Mouse (Mus musculus) ES-CJ7 (cell line): ENCODE data around the gene Zmynd8.

Experiments
- DNase-seq: peaks from one replicate; pipeline ENCODE4 v3.0.0; 2011; ENCODE audit warnings: low read depth, low spot score

The Zmynd8 gene

DNA sequence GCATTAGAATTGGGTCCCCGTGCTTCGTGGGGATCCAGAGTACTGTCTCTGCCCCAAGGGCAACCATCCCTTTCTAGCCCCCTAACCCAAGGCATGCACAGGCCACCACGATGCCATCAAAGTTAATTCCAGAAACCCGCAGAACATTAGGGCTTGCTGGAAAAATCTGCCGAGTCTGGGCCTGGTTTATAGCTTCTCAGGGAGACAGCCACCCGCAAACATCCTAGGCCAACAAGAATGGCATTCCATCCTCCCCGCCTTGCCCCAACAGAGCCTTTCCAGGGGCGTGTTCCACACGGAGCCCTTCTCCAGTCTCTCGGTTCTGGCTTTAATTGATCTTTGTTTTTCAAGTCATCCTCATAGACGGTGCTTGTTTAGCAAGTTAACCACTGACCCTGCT, 150.4 kb downstream of the Zmynd8 start:
- no peak for DNase-seq

DNA sequence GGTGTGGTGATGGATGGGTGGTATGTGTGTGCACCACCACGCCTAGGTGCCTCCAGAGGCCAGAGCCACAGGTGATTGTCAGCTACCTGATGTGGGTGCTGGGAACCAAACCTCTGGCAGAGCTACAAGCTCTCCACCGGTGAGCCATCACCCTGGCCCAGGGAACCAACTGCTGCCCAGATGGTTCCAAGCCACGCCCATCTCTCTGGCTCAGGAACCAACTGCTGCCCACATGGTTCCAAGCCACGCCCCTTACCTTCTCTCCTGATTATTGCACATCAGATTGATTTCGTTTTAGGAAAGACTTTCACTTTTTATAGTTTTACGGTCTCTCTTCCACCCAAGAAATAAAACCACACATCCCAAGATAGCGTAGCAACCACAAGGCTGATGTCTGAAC, 150.8 kb downstream of the Zmynd8 start:
- DNase-seq, result peak; percentile 34

DNA sequence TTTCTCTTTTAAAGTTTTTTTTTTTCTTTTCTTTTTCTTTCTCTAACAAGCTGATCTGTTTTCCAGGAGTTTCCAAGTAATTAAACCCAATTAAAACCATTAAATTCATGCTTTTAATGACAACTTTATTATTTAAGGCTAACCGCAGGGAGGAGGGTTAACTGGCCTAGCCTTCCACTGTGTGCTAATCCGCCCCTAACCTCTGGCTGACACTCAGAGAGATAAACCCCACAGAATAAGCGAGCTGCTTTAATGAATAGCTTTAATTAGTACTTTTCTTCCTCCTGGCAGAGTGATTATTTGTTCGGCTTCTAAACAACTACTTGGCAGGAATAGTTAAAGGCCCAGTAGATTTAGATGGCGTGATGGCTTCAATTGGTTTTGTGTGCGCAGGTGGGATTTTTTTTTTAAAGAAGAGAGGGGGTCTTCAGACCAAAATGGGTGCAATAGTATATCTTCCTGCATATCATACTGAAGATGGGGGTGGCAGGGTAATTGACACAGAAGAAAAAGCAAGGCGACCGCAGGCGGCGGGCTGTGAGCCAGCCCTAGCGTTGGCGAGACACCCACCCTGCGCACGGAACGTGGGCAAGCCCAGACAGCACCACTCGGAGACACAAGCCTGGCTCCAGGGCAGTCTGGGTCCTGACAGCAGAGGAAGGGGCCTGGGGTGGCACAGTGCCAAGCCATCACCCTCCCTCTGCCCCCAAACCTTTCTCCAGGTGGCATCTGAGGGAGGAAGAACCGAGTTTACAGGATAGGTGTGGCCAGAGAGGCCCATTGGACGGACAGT, 153.3 kb downstream of the Zmynd8 start:
- no peak for DNase-seq

DNA sequence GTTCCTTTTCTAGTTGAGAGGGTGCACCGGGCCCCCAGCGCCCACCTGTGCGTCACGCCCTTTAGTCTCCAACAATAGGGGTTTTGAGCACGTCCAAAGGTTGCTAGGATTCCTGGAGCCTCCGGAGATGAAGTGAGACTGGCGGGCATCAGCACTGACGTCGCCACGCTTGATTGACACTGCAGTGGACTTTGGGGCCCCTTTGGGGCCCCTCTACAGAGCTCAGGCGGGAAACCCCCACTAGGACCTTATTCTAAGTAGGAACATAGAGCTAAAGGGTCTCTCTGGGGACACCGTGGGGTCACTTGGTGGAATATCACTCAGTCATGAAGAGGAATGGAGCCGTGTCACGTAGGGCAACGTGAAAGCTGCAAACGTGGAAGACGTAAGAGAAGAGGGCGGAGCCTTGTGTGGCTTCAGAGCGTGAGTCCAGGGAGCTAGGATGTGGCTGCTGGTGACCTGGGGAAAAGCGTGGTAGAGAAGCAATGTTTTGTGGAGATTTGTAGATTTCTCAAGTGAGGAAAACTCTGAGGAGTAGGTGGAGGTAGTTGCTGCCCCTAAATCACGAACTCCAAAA, 156.5 kb downstream of the Zmynd8 start:
- peak; percentile 81 for DNase-seq

DNA sequence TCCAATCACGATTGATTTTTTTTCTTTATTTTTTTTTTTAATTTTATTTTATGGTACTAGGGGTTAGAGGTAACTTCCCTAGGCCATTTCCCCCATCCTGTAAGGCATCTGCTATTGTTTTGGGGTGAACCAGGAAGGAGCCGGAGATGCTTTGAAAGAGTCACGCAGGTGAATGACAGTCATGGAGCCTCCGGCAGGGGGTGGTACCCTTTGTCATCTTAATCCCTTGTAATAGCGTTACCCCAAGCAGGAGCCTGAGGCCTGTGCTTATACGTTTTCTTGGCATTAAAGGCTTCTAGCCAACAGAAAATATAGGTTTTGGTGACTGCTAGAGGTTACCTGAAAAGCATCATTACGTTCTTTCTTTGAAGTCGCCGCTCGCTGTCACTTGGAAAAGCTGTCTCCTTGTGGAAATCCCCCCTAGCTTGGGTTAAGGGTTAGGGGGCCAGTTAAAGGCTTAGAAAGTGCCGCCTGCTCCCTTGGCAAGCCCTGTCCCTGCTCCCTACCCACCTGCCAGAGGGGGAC, 157.2 kb downstream of the Zmynd8 start:
- no peak for DNase-seq

DNA sequence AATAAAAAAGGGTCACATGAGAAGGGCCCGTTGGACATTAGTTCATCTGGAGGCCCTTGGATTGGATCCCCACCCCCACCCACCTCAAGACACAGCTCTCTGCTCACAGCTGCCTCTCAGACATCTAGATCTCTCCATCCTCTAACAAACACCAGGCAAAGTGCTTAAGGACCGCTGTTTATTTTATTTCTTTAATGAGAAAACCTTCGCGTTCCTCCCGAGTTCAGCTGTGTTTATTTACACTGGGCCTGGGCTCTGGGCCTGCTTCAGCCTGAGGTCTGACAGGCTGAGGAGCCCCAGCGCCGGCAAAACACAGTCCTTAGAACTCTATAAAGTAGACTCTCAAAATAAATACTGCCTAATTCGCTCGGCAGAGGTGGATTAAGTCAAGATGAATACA, 157.8 kb downstream of the Zmynd8 start:
- no peak for DNase-seq

DNA sequence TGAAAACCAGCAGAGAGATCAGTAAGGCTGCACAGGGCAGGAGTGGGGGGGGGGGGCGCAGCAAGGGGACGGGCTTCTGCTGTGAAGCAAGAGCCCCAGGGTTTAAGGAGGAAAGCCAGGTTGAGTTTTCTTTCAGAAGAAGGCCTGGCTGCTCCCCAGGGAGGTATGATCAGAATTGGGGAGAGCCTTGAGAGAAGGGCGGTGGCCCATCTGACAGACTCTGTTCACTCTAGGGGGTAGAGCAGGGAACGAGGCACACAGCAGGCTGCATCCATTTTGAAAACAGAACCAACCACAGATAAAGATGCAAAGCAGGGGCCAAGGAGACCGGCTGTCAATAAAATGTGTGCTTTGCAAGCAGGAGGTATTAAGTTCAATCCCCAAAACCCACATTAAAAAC, 158.4 kb downstream of the Zmynd8 start:
- DNase-seq, result peak; percentile 62

DNA sequence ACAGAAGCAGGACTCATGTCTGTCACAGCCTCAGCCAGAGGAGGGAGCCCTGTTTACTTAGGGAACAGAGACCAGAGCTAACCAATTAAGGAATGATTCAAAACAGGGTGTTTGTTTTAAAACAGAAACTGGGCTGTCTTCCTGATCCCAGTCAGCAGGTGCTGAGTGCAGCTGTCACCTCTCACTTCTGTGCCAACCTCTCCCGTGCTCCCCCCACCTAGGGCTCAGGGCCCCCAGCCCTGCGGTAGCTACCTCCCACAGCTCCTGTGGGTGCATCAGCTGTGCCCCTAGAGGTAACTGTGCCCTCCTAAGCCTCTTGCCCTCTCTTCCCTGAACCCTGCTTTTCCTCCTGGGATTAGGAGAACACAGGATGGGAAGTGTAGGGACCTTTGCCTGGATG, 162.5 kb downstream of the Zmynd8 start:
- DNase-seq, result no peak
